Mouse (Mus musculus): Measurements from ENCODE around the gene Dnajc28. TPM values are rescaled to one million over a fixed set of nuclear protein-coding genes. Genes with fewer than 3 reads are reported as not detected.

Gene Dnajc28
- 38.6 TPM for polyA plus RNA-seq (2014; fragmentation: Illumina TruSeq; extraction: RNeasy Lipid Tissue Mini Kit (QIAGEN cat#74804); ENCODE audit: low read depth, low replicate concordance)

GRCm38 (mm10) chr16:91618511-91619501 lies at the start of gene Dnajc28:
Dnajc28 (minus strand) TSS chr16:91619026.

GRCm38 (mm10) chr16:91647461-91648219 lies 28.8 kb upstream of the Dnajc28 start, which contains the start of gene Son:
Son (plus strand) TSS chr16:91647506.

GRCm38 (mm10) chr16:91646681-91647419 lies 28.0 kb upstream of the Dnajc28 start, which contains the start of gene Gart:
Gart (minus strand) TSS chr16:91646952.

GRCm38 (mm10) chr16:91597672-91598010 lies 21.2 kb downstream of the Dnajc28 start, which contains the start of gene Tmem50b:
Tmem50b (minus strand) TSS chr16:91597800.

Other genes with a start within 250 kb of the Dnajc28 start
- 10.4 TPM for gene Ifnar2, start 246.2 kb downstream of the Dnajc28 start, polyA plus RNA-seq (2014; fragmentation: Illumina TruSeq; extraction: RNeasy Lipid Tissue Mini Kit (QIAGEN cat#74804); ENCODE audit: low read depth, low replicate concordance)
- gene Gm21970, start 227.3 kb downstream of the Dnajc28 start, polyA plus RNA-seq (2014; fragmentation: Illumina TruSeq; extraction: RNeasy Lipid Tissue Mini Kit (QIAGEN cat#74804); ENCODE audit: low read depth, low replicate concordance): 0.84 TPM
- 10.8 TPM for gene Il10rb, start 212.9 kb downstream of the Dnajc28 start, polyA plus RNA-seq (2014; fragmentation: Illumina TruSeq; extraction: RNeasy Lipid Tissue Mini Kit (QIAGEN cat#74804); ENCODE audit: low read depth, low replicate concordance)
- 37.6 TPM for gene Ifnar1, start 133.8 kb downstream of the Dnajc28 start, polyA plus RNA-seq (2014; fragmentation: Illumina TruSeq; extraction: RNeasy Lipid Tissue Mini Kit (QIAGEN cat#74804); ENCODE audit: low read depth, low replicate concordance)
- gene Ifngr2, start 72.0 kb downstream of the Dnajc28 start, polyA plus RNA-seq (2014; fragmentation: Illumina TruSeq; extraction: RNeasy Lipid Tissue Mini Kit (QIAGEN cat#74804); ENCODE audit: low read depth, low replicate concordance): 10.8 TPM
- 47.7 TPM for gene Tmem50b, start 21.2 kb downstream of the Dnajc28 start, polyA plus RNA-seq (2014; fragmentation: Illumina TruSeq; extraction: RNeasy Lipid Tissue Mini Kit (QIAGEN cat#74804); ENCODE audit: low read depth, low replicate concordance)
- gene Gart, start 27.9 kb upstream of the Dnajc28 start, polyA plus RNA-seq (2014; fragmentation: Illumina TruSeq; extraction: RNeasy Lipid Tissue Mini Kit (QIAGEN cat#74804); ENCODE audit: low read depth, low replicate concordance): 8.3 TPM
- 299 TPM for gene Son, start 28.5 kb upstream of the Dnajc28 start, polyA plus RNA-seq (2014; fragmentation: Illumina TruSeq; extraction: RNeasy Lipid Tissue Mini Kit (QIAGEN cat#74804); ENCODE audit: low read depth, low replicate concordance)
- 101 TPM for gene Donson, start 69.7 kb upstream of the Dnajc28 start, polyA plus RNA-seq (2014; fragmentation: Illumina TruSeq; extraction: RNeasy Lipid Tissue Mini Kit (QIAGEN cat#74804); ENCODE audit: low read depth, low replicate concordance)
- 80.3 TPM for gene Cryzl1, start 109.9 kb upstream of the Dnajc28 start, polyA plus RNA-seq (2014; fragmentation: Illumina TruSeq; extraction: RNeasy Lipid Tissue Mini Kit (QIAGEN cat#74804); ENCODE audit: low read depth, low replicate concordance)
- 25.8 TPM for gene Itsn1, start 110.3 kb upstream of the Dnajc28 start, polyA plus RNA-seq (2014; fragmentation: Illumina TruSeq; extraction: RNeasy Lipid Tissue Mini Kit (QIAGEN cat#74804); ENCODE audit: low read depth, low replicate concordance)

Measured in testis, adult 10 weeks (tissue).